Mouse (Mus musculus) right cerebral cortex, postnatal 14 days (tissue): ENCODE results near the gene Ldb3.

ENCODE experiments used
- DNase-seq: peaks from one replicate; pipeline ENCODE4 v3.0.0; 2022

Gene Ldb3

DNA sequence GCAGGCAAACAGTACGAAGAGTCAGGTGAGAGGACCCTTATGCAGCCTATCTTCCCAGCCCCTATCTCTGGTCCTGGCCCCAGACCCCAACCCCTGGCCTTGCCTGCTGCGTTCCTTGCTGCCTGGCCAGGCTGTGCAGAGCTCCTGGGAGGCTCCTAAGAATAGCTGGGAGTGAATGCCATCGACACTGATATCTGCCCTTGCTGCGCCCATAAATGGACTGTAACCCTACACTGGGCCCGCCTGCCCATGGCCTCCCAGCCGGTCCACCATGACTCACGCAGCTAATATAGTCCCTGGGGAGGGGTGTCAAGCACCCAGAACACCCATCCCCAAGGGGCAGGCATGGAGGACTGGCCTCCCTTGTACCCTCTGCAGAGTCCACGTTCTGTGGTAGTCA, at the start of gene Ldb3:
TSS of gene Ldb3 (minus strand) at position 185 of the 400 bp plus-strand sequence.
- DNase-seq = no peak

DNA sequence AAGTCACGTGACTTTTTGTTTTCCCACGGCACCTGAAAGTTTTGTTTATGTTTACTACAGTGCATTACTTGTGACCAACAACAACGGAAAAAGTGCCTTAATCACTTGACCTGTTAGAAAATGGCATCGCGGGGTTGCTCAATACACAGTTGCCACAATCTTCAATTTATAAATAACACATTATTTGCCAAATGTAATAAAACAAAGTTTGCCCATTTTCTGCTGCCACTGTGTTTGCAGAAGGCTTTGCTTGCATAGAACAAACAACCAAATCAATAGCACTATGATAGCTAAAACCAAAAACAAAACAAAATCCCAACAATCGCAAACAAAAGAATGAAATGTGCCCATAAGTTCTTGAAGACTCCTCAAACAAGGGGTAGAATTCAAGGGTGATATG, 47.2 kb upstream of the Ldb3 start:
- no peak for DNase-seq

DNA sequence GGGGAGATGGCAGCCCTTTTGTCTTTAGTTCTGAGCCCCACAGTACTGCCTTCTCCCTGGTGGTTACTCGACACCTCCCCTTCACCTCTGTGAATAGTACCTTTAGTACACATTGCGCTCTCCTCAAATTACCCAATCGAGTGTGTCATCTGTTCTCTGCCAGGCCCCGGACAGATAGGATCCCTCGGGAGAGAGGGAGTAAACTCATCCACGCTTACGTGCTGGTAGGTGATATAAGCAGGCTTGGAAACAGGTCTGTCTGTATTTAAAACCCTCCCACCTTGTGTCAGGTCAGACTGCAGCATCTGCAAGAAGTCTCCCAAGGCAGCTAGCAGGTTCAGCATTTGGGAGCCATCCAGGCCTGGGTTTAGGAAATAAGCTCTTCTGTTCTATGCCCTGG, 46.7 kb upstream of the Ldb3 start:
- no peak for DNase-seq

DNA sequence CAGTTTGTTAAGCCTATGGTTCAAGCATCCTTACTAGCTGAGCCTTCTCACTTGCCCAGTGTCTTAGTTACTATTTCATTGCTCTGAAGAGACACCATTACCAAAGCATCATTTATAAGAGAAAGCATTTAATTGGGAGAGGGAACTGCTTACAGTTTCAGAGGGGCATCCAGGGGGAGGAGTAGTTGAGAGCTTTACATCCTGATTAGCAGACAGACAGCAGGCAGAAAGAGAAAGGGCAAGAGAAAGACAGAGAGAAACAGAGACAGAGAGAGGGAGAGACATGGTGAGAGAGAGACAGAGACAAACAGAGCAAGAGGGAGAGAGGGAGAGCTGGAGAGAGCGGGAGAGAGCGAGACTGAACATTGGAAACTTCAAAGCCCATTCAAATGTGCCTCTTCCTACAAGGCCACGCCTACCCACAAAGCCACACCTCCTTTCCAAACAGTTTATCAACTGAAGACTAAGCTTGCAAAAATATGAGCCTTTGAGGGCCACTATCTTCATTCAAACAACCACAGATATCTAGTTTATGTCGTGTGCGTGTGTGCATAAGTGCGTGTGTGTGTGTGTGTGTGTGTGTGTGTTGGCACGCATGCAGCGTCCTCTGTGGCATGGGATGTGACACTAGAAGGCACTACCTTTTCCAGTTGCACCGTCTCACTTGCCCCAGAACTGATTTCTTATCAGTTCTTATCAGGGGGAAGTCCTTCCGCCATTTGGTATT, 44.4 kb upstream of the Ldb3 start:
- no peak for DNase-seq

DNA sequence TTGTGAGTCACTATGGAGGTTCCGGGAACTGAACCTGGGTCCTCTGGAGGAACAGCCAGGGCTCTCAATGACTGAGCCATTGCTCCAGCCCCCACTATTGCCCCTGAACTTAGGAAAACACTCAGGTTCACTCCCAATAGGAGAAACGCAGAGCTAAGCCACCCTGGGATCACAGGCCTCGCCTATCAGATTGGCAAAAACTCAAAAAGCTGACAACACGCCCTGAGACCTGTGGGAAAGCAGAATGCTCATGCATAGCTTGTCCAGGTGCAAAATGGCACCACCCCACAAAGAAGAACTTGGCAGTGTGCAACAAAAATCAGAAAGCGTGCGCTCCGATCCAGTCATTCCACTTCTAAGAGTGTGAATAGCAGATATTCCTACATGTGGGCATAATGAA, 38.3 kb upstream of the Ldb3 start:
- DNase-seq = no peak

DNA sequence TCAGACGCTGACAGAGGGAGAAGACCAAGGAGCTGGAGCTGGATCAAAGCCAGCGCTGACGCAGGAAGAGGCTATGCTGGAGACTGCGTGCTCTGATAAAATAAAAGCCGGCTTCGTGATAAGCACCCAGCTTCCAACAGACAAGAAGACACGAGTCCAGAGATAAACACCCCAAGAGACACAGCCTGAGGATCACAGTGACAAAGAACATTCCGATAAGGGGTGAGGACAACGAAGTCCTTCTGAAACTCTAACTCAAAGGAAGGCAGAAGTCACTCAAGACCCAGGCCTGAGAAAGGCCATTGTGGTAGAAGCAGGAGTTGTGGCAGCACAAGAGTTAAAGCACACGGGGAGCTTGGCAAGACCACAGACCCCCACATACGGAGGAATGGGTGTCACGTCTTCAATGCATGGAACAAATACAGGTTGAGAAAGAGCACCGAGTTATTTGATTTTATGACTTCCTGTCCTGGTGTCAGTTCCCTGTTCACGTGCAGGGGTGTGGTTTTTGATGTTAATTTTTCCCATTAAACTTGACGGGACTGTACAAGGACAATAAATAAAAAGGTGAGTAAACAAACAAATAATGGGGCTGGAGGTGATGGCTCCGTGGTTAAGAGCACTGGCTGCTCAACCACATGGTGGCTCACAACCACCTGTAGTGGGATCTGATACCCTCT, 35.2 kb upstream of the Ldb3 start:
- no peak for DNase-seq

DNA sequence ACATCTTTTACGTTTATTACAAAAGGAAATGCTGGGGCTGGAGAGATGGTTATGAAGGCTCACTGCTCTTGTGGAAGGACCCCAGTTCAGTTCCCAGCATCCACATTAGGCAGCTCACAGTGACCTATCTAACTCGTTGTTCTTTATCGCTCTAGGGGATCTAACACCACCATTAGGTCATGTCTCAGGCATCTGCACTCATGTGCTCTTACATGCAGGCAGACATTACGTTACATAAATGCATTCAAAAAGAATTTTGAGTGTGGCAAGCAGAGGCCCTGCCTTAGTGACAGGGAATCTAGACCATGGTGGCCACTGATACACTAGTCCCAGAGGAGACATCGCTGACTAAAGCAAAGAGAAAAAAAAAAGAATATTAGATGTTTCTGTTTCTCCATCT, 34.6 kb upstream of the Ldb3 start:
- DNase-seq = no peak

DNA sequence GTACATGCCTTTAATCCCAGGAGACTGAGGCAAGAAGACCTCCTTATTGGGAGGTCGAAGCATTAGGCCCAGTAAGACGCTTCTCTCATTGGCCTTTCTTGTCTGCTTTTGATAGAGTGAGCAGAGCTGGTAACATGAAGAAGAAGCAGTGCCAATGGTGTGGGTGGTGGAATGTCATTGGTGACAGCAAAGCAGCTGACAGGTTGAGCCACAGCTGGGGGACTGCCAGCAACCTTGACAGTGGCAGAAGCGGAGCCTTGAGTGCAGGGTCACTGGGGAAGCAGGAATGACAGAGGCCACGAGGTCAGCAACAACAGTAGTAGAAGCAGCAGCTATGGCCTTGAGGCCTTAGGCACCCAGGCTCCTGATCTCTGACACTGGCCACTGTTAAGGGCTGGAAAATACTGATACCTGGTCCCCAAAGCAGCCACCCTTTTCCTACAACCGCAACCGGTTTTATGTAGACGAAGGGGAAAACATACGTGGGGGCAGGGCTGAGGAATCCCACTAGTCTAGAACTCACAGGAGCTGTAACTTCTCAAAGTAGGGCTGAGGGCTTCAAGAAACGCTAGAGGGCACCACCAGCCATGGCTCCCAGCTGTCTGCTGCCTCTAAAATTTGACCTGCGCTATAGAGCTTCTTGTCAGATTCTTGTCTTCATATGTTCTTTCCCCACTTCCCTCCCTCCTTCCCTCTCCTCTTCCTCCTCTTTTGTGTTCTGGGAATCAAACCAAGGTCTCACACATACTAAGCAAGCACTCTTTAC, 32.3 kb upstream of the Ldb3 start:
- DNase-seq = peak; percentile 18

DNA sequence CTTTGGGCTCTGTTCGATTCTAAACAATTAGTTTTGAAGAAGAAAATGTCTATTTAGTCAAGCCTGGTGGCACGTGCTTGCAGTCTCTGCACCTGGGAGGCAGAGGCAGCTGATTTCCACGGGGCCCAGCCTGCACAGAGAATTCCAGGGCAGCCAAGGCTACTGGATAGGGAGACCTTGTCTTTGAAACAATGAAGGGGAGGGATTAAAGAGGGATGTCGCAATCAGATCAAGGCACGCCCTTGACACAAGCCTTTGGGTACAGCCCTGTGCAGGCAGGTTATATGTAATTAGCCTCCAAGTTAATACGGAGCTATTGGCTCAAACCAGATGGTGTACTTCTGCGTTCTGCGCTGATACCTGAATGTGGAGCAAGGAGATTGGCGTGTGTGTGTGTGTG, 30.3 kb upstream of the Ldb3 start:
- DNase-seq = no peak

DNA sequence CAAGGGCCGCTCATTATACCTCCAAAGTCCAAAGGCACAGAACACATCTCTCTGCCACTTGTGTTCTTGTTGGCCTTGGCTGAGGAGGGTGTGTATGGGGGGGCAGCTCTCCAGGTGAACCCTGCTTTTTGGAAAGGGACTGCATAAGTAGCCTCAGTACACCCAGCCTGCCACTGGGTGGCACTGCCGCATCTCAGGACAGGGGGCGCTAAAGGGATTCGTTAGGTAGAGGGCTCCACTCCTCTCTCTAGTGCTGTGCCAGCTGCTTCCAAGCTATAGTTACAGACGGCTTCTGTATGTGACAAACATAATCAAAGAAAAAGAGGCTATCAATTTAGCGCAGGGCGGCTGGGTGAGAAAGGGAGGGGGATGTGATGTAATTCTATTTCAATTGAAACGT, 28.3 kb upstream of the Ldb3 start:
- DNase-seq = peak; percentile 85

DNA sequence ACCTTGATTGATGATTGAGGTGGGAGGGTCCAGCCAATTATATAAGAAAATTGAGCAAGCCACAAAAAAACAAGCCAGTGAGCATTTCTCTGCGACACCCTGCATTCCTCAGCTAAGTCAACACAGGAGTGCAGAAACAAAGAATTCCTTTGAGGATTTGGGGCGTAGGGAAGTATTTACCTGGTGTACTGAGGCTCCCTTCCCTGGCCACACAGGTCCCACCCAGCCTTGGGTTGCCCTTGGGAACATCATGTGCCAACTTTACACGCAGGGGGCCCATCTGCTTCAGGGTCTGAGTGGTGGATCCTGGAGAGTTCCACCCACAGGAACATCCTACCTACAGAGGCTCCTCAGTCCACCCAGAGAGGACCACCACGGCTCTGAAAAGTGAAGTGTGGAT, 27.1 kb upstream of the Ldb3 start:
- DNase-seq = no peak

DNA sequence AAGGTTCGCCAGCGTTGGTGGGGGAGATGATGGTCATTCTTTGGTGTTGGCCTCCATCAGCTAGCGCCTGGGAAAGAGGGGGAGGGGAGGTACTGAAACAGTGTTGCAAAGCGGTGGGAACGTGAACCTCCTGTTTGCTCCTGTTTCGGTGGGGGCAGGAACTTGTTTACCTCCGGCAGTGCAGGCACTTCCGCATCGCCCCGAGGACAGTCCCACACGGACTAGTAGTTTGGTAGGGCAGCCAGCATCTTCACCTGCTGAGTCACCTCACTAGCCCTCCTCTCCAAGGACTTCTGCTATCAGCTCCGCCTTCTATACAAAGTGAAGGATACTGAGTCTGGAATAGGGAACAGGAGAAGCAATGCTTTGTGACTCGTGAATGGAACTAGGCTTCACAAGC, 26.6 kb upstream of the Ldb3 start:
- DNase-seq = no peak

DNA sequence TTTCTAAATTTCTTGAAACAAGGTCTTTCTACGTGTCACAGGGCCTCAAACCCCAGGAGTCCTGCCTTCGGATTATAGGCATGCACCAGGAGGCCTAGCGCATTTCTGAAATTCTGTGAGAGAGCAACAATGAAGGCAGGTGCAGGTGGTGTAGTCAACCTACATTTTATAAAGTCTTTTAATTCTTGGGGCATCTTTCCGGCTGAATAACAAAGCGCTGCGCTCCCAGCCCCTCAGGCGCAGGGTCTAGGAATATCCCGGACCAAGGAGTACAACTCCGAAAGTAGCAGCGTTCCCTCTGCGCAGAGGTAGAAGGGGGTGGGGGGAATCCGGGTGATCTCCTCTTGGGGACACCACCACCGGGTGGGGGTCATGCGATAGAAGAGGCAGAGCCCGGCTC, 26.1 kb upstream of the Ldb3 start:
- no peak for DNase-seq

DNA sequence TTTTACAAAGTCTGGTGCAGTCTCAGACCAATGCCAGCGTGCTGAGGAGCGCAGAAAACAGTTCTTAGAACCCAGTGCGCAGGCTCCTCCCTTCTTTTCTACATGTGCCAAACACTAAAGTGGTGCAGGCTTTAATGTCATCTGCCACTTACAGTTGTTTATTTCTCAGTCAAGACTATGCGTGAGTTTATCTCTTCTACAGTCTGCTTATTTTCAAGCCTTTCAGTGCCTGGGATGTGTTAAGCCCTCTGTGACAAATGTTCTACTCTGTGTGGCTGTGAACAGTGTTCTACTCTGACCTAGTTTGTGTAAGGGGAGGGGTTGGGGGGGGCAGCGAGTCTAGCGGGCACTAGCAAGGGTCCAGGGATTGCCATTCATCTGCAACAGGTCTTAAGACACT, 25.0 kb upstream of the Ldb3 start:
- DNase-seq = no peak

DNA sequence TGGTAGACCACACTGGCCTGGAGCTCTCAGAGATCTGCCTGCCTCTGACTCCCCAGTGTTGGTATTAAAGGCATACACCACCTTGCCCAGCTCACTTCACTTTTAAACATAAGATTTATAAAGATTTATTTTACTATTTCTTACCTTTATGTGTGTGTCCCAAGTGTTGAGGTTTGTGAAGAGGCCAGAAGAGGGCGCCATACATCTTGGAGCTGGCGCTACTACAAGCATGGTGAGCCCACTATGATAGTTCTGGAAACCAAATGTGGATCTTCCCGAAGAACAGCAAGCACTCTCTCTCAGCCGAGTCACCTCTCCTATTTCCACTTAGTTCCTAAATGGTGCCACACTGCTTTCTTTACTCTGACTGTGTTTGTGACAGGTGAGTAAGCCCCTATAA, 23.7 kb upstream of the Ldb3 start:
- peak; percentile 33 for DNase-seq

DNA sequence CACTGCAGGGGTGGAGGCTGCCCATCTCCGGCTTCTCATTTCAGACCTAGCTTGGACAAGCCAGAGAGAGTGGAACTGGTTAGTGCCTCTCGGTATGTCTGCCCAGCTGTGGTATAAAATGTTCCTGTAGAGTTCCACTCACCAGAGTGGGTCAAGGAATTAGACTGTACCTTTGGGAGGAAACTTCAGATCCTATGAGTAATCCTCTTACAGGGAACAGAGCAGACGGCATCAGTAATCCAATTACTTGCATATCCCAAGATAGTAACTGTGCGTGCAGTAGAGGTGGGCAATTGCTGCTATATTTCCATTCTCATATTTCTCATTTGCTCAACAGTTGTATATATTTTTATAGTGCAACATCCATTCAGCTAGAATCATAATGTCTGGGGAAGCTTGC, 23.1 kb upstream of the Ldb3 start:
- no peak for DNase-seq

DNA sequence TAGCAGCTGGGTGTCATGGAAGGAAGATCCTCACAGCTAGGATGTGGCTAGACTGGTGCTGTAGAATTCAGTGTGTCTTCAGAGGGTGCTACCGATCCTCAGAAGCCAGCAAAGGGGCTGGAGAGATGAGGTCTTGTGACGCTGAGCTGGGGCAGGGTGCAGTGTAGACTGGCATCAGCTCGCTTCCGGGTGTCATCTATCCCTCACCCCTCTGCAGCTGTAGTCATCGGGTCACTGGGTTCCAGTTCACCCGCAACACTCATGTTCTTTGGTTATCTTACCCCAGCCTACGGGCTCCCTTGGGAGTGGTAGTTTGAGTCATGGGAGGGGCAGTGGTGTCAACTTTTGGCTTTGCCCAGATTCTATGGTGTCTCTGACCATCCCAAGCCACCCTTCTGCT, 13.4 kb upstream of the Ldb3 start:
- no peak for DNase-seq

DNA sequence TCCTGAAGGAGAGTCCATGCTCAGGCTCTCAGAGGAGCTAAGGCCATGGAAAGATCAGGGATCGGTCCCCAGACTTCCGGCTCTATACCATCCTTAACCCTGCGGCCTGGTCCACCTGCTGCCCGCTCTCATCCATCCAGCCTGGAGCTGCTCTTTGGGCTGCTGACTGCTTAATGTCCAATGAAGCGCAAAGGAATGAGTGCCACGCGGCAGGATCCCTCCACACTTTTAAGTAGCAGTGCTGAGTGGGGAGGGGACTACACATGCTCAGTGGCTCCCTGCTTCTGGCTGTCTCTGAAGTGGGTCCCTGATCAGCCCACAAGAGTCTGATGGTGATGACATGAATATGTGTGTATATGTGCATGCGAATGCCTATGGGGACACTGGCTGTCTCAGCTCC, 11.5 kb upstream of the Ldb3 start, which contains the start of gene Opn4:
TSS of gene Opn4 (minus strand) at position 202 of the 400 bp plus-strand sequence.
- no peak for DNase-seq

DNA sequence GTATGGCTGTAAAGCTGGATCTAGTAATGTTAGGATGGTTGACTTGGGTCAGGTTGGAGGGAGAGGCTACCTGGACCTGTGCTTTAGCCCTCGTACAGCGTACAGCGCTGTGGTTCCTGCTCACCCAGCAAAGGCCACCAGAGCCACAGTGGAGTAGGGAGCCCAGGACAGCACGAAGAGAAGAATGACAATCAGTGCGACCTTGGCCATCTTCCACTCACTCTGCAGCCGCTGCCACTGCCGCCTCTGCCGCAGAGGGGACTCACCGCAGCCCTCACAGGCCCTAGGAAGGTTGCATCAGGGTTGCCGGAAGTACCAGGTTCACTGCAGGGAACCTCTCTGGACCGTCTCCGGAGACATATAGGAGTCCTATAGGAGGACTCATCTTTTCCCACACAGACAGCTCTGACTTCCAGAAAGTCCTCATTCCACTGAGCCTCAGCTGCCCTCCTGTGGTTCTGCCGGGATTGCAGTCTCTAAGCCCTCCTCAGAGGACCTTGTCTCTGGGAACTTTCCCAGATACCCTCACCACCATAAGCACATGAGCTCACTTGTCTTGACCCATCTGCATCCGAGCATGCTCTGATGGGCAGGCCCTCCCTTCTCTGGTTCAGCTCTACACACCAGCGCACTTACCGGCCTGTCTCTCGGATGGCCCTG, 7.2 kb upstream of the Ldb3 start:
- DNase-seq = no peak

DNA sequence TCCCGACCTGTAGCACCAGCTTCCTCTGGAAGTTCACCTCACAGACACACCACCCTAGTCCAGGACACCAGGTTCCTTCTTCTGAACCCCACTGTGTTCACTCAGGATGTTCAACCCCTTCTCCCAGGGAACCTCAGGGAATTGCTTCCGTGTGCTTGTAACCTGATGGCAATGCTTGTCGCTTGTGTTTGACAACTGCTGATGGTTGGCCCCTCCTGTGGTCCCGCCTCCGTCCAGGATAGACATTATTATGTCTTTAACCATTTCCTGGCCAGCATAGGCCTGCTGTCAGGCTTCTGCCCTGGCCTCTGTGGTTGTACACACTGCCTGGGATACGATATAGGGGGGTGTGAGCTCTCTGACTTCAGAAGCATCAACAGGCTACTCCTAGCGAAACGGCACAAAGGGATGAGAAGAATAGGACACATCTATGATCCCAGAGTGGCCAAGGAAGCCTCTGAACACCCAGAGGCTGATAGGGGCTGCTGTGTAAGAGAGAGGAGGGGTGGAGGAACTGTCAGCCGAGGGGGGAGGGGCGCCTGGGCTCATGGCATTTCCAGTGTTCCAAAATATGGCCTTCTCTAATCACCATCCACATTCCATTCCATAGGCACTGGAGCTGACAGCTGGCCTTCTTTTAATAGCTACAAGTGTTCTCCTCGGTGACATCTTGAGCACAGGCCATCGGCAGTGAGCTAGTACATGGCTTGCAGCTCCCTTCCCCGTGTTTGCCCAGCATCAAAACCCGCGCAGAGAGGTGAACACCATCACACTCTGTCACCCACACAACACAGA, 3.5 kb upstream of the Ldb3 start:
- DNase-seq = no peak

DNA sequence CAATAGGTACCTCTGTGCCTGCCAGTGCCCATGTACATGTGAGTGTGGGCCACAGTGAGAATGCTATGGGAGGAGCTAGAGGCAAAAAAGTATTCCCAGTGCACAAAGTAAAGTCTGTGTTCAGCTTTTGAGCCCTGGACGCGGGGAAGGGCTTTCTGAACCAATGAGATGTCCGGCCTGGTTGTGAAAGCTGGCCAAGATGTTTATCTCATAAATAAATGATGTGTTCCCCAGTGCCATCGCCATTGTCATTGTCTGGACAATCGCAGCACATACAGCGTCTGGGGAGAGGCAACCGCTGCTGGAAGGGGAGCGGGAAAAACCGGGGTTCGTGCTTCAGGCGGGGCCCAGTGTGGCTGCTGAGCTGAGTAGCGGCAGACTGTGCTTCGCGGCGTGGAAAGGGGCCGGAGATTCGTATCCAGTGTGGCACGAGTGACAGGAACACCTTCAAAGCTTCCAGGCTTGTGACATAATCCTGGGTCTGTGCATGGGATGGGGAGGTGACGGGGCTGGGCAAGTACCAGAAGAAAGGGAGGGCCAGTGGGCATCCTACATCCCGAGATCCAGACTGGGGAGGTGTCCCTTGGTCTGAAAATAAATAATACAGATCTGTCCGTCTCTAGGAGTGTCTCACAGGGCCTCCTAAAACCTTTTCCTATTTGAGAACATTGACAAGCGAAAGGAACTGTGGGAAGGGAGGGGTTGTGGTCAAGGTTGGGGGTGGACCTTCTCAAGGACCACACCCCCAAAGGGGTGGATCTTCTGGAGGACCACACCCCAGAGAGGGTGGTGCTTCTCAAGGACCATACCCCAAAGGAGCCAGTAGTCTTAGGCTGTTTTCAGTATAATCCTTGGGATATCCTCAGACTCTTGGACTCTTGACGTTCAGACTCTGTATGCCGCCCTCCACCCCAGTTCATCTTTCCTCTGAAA, 2.5 kb upstream of the Ldb3 start:
- no peak for DNase-seq
